Mouse (Mus musculus): Measurements from ENCODE around the gene Msh4. TPM values are rescaled to one million over a fixed set of nuclear protein-coding genes. Genes with fewer than 3 reads are reported as not detected.
A peak's percentile ranks its signal among the peaks of the same experiment; 100 is the strongest.

The Msh4 gene
- polyA plus RNA-seq, 1 experiment, result 0.04 TPM

GRCm38 (mm10) chr3:153837593-153837992 is 68.3 kb downstream of the Msh4 start:
- Histone ChIP-seq H3K27ac (ENCODE audit: insufficient read depth, low read length) (no peak overlapping the region), H3K4me3 (ENCODE audit: extremely low read depth, insufficient read depth, insufficient read length) (no peak overlapping the region), H3K27me3 (ENCODE audit: control insufficient read depth, insufficient read depth, low read length) (no peaks in the 10 kb centered on the region), H3K36me3 (ENCODE audit: control insufficient read depth, insufficient read depth, low read length) (no peaks in the 10 kb centered on the region), H3K4me1 (ENCODE audit: control insufficient read depth, insufficient read depth, insufficient read length) (no peaks in the 10 kb centered on the region)
- no peak for DNase-seq (ENCODE audit: low read depth in 1 of 2, low spot score in 2 of 2)
- 37% methylated on average over 4 of the region's 4 CpGs for WGBS
- TF ChIP-seq POLR2A (IDR thresholded peaks at IDR 0.05; ENCODE audit: low read depth, low read length) (no peak), CTCF (IDR thresholded peaks at IDR 0.05; ENCODE audit: extremely low read depth, insufficient read depth, insufficient read length, insufficient replicate concordance) (no peak)

GRCm38 (mm10) chr3:153836316-153836715 is 69.6 kb downstream of the Msh4 start:
- Histone ChIP-seq H3K4me1 (ENCODE audit: control insufficient read depth, insufficient read depth, insufficient read length) (no peaks in the 10 kb centered on the region), H3K27me3 (ENCODE audit: control insufficient read depth, insufficient read depth, low read length) (no peaks in the 10 kb centered on the region), H3K27ac (ENCODE audit: insufficient read depth, low read length) (no peak overlapping the region), H3K4me3 (ENCODE audit: extremely low read depth, insufficient read depth, insufficient read length) (no peak overlapping the region), H3K36me3 (ENCODE audit: control insufficient read depth, insufficient read depth, low read length) (no peaks in the 10 kb centered on the region)
- DNase-seq (ENCODE audit: low read depth in 1 of 2, low spot score in 2 of 2), result no peak
- TF ChIP-seq CTCF (IDR thresholded peaks at IDR 0.05; ENCODE audit: extremely low read depth, insufficient read depth, insufficient read length, insufficient replicate concordance) (no peak), POLR2A (IDR thresholded peaks at IDR 0.05; ENCODE audit: low read depth, low read length) (no peak)
- WGBS, result 89% methylated on average over 3 of the region's 3 CpGs

DNA sequence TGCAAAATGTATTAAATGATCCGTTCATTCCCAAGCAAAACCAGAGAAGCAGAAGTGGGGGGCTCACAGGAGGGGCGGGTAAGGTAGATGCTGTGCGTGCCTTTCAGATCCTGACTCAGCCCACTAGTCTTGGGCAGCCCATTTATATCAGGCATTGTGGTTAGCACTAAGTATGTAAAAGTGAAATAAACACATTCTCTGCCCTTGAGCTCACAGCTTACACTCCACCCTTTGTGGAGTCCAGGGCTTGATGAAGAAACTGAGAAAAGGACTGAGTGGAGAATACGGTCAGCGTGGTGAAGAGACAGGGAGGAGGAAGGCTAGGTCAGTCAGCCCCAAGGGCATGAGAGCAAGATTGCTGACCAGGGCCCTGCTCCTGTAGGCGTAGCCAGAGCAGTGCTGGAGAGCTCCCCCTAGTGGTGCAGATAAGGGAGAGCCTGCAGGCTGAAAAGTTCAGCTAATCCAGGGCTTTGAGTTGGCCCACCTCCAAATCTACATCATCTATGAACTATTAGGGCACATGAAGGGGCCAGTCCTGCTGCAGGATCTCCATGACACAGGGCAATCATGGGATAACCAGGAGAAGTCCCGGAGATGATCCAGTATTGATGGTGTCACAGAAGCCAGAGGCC is 70.4 kb downstream of the Msh4 start:
- no peaks in the 10 kb centered on the region for H3K27me3 ChIP-seq (ENCODE audit: control insufficient read depth, insufficient read depth, low read length)
- peak; percentile 9 to 41 for DNase-seq (ENCODE audit: low read depth in 1 of 2, low spot score in 2 of 2)
- H3K4me3 ChIP-seq (ENCODE audit: extremely low read depth, insufficient read depth, insufficient read length), result no peak overlapping the region
- TF ChIP-seq CTCF (IDR thresholded peaks at IDR 0.05; ENCODE audit: extremely low read depth, insufficient read depth, insufficient read length, insufficient replicate concordance) (peak; percentile 74; the same call in 1 of the 2 replicates), POLR2A (IDR thresholded peaks at IDR 0.05; ENCODE audit: low read depth, low read length) (no peak)
- H3K4me1 ChIP-seq (ENCODE audit: control insufficient read depth, insufficient read depth, insufficient read length), result no peaks in the 10 kb centered on the region
- no peaks in the 10 kb centered on the region for H3K36me3 ChIP-seq (ENCODE audit: control insufficient read depth, insufficient read depth, low read length)
- WGBS, result 66% methylated on average over 7 of the region's 7 CpGs
- H3K27ac ChIP-seq (ENCODE audit: insufficient read depth, low read length), result no peak overlapping the region

GRCm38 (mm10) chr3:153834071-153834470 is 71.9 kb downstream of the Msh4 start:
- Histone ChIP-seq H3K4me3 (ENCODE audit: extremely low read depth, insufficient read depth, insufficient read length) (no peak overlapping the region), H3K27ac (ENCODE audit: insufficient read depth, low read length) (no peak overlapping the region), H3K27me3 (ENCODE audit: control insufficient read depth, insufficient read depth, low read length) (no peaks in the 10 kb centered on the region), H3K36me3 (ENCODE audit: control insufficient read depth, insufficient read depth, low read length) (no peaks in the 10 kb centered on the region), H3K4me1 (ENCODE audit: control insufficient read depth, insufficient read depth, insufficient read length) (no peaks in the 10 kb centered on the region)
- 93% methylated on average over 4 of the region's 4 CpGs for WGBS
- TF ChIP-seq CTCF (IDR thresholded peaks at IDR 0.05; ENCODE audit: extremely low read depth, insufficient read depth, insufficient read length, insufficient replicate concordance) (no peak), POLR2A (IDR thresholded peaks at IDR 0.05; ENCODE audit: low read depth, low read length) (no peak)
- no peak for DNase-seq (ENCODE audit: low read depth in 1 of 2, low spot score in 2 of 2)

- no peaks in the 10 kb centered on the region for H3K27me3 ChIP-seq (ENCODE audit: control insufficient read depth, insufficient read depth, low read length)
- H3K36me3 ChIP-seq (ENCODE audit: control insufficient read depth, insufficient read depth, low read length), result no peaks in the 10 kb centered on the region
- DNase-seq (ENCODE audit: low read depth in 1 of 2, low spot score in 2 of 2), result no peak
- H3K27ac ChIP-seq (ENCODE audit: insufficient read depth, low read length), result no peak overlapping the region
- no peak overlapping the region for H3K4me3 ChIP-seq (ENCODE audit: extremely low read depth, insufficient read depth, insufficient read length)
- 93% methylated on average over 6 of the region's 6 CpGs for WGBS
- no peaks in the 10 kb centered on the region for H3K4me1 ChIP-seq (ENCODE audit: control insufficient read depth, insufficient read depth, insufficient read length)
- no peak for TF ChIP-seq POLR2A (IDR thresholded peaks at IDR 0.05; ENCODE audit: low read depth, low read length)
- TF ChIP-seq CTCF (IDR thresholded peaks at IDR 0.05; ENCODE audit: extremely low read depth, insufficient read depth, insufficient read length, insufficient replicate concordance), result no peak
These were observed 73.3 kb downstream of the Msh4 start for GRCm38 (mm10) chr3:153832654-153832945.

DNA sequence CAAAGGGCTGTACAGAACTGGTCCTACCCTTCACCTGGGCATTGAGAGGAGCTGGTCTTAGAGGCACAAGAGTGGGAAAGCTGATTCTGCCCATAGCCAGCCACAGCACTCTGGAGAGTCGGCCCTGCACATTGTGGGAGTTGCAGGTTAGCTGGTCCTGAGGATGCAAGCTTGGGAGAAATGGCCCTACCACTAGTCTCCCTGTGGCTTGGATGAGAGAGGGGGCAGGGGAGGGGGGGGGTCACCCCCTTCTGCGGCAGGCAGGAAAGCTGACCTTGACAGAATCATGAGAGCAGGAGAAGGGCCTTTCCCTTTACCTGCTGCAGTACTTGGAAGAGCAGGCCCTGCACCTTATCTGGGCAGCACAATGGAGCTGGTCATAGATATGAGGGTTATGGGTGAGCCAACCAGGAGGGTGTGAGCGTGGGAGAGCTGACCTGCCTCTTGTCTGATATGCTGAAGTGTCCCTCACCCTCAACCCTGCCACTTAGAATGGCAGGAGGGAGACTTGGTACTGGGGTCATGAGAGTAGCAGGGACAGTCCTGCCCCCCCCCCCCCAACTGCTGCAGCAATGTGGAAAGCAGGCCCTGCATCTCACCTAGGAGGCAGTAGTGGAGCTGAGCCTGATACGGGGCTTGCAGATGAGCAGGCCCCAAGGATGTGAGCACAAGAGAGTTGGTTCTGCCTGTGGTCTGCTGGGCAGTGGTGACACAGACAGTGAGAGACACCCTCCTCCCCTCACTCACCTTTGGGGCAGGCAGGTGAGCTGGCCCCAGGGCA is 73.9 kb downstream of the Msh4 start:
- H3K36me3 ChIP-seq (ENCODE audit: control insufficient read depth, insufficient read depth, low read length), result no peaks in the 10 kb centered on the region

More for the DNA sequence above, 73.9 kb downstream of the Msh4 start:
- WGBS, result 73% methylated on average over 4 of the region's 4 CpGs
- TF ChIP-seq CTCF (IDR thresholded peaks at IDR 0.05; ENCODE audit: extremely low read depth, insufficient read depth, insufficient read length, insufficient replicate concordance) (no peak), POLR2A (IDR thresholded peaks at IDR 0.05; ENCODE audit: low read depth, low read length) (no peak)
- H3K4me1 ChIP-seq (ENCODE audit: control insufficient read depth, insufficient read depth, insufficient read length), result no peaks in the 10 kb centered on the region
- no peak overlapping the region for H3K27ac ChIP-seq (ENCODE audit: insufficient read depth, low read length)
- no peaks in the 10 kb centered on the region for H3K27me3 ChIP-seq (ENCODE audit: control insufficient read depth, insufficient read depth, low read length)
- no peak for DNase-seq (ENCODE audit: low read depth in 1 of 2, low spot score in 2 of 2)
- H3K4me3 ChIP-seq (ENCODE audit: extremely low read depth, insufficient read depth, insufficient read length), result no peak overlapping the region
